In genomic region chr13:23483153-23483552, GRCm38 (mm10) we compare ENCODE assay signal across 34 mouse cellular contexts. TPM values are rescaled to one million over a fixed set of nuclear protein-coding genes. Genes with fewer than 3 reads are reported as not detected.
"Had no signal": no experiment of that assay in that cellular context is flagged by ENCODE, and none has a peak within 500 bp of the region (broad histone marks: within the 10 kb centered on the region; RNA-seq: fewer than 3 reads in every experiment).

No protein-coding gene starts in this region.

- H3K27ac ChIP-seq: gastrocnemius, adult 2 months; heart, embryonic 10.5 days; hindbrain, embryonic 13.5 days; hindbrain, embryonic 15.5 days; hindbrain, postnatal 0 days; kidney, embryonic 15.5 days; kidney, postnatal 0 days; layer of hippocampus, adult 2 months; left cerebral cortex, adult 2 months; limb, embryonic 10.5 days; limb, embryonic 12.5 days; liver, embryonic 13.5 days had no signal

- H3K9me3 ChIP-seq: heart, embryonic 10.5 days; heart, embryonic 12.5 days; hindbrain, embryonic 13.5 days; hindbrain, embryonic 15.5 days; kidney, embryonic 15.5 days; limb, embryonic 10.5 days; limb, embryonic 12.5 days; liver, embryonic 13.5 days had no signal

- H3K4me1 ChIP-seq: hindbrain, embryonic 15.5 days had no signal

- H3K27me3 ChIP-seq: hindbrain, embryonic 15.5 days; limb, embryonic 12.5 days had no signal

- H3K4me2 ChIP-seq: heart, embryonic 12.5 days; hindbrain, embryonic 13.5 days; hindbrain, embryonic 15.5 days; kidney, embryonic 15.5 days; limb, embryonic 12.5 days; liver, embryonic 11.5 days; liver, embryonic 13.5 days had no signal

- ATAC-seq: hindbrain, postnatal 0 days; intestine, embryonic 16.5 days had no signal

- H3K9ac ChIP-seq: heart, embryonic 12.5 days; hindbrain, embryonic 13.5 days; hindbrain, embryonic 15.5 days; kidney, embryonic 15.5 days; limb, embryonic 12.5 days; liver, embryonic 13.5 days had no signal

- H3K36me3 ChIP-seq: heart, embryonic 10.5 days; heart, embryonic 12.5 days; hindbrain, embryonic 13.5 days; hindbrain, embryonic 15.5 days; kidney, embryonic 15.5 days; limb, embryonic 10.5 days; limb, embryonic 12.5 days; liver, embryonic 13.5 days had no signal

- H3K4me3 ChIP-seq: gastrocnemius, adult 2 months; heart, embryonic 10.5 days; heart, embryonic 12.5 days; hindbrain, embryonic 13.5 days; hindbrain, embryonic 15.5 days; kidney, embryonic 15.5 days; layer of hippocampus, adult 2 months; left cerebral cortex, adult 2 months; limb, embryonic 10.5 days; limb, embryonic 12.5 days; liver, embryonic 13.5 days had no signal

- DNase-seq: gastrocnemius, adult 2 months; gastrocnemius, postnatal 10 days; gastrocnemius, postnatal 25 days; heart, adult 18-20 months; heart, postnatal 10 days; heart, postnatal 36 days; kidney, adult 11 months; kidney, adult 2 months; kidney, adult 9 months; kidney, postnatal 14 days; kidney, postnatal 4 days; liver; liver, embryonic 13.5 days had no signal

RNA-seq across cellular contexts. Expression of gene Btn2a2, which starts 5.5 kb away (rescaled TPM):
- total RNA-seq: gastrocnemius, adult 2 months; gastrocnemius, postnatal 25 days; heart, adult 18-20 months; heart, adult 8-10 months; heart, postnatal 10 days; heart, postnatal 36 days; hematopoietic stem cell, adult 5-6 weeks; hindbrain, postnatal 0 days had no signal
- polyA plus RNA-seq: kidney, adult 2 months; liver, embryonic 13.5 days had no signal

RNA-seq across cellular contexts. Expression of gene Btn1a1, which starts 17.5 kb away (rescaled TPM):
- total RNA-seq: gastrocnemius, adult 2 months; gastrocnemius, postnatal 10 days; gastrocnemius, postnatal 25 days; gastrocnemius, postnatal 4 days; heart, adult 18-20 months; heart, adult 8-10 months; heart, postnatal 10 days; heart, postnatal 36 days; layer of hippocampus, adult 2 months; layer of hippocampus, postnatal 10 days; layer of hippocampus, postnatal 25 days; left cerebral cortex, adult 2 months; left cerebral cortex, postnatal 14 days; left cerebral cortex, postnatal 36 days had no signal
- polyA plus RNA-seq: hindbrain, embryonic 11.5 days; kidney, adult 2 months; kidney, postnatal 0 days had no signal

RNA-seq across cellular contexts. Expression of gene Hist1h3g, which starts 52.1 kb away (rescaled TPM):
- total RNA-seq: gastrocnemius, adult 2 months had no signal
